Mouse (Mus musculus) heart, adult 8-10 months (tissue): ENCODE measurements around the gene Usp24. TPM values are rescaled to one million over a fixed set of nuclear protein-coding genes. Genes with fewer than 3 reads are reported as not detected.

Experiments
- DNase-seq: peaks from one replicate; pipeline ENCODE4 v3.0.0; 2022; ENCODE audit warnings: low spot score
- total RNA-seq, 4 experiments: library from RNA; stranded (reverse); gene quantifications; 2 replicates each; pipeline ENCODE4 v1.2.4; 2022

Usp24 gene
- total RNA-seq, 4 experiments from 2014 or later: 46.9 to 59.1 (median 53.0) TPM

DNA sequence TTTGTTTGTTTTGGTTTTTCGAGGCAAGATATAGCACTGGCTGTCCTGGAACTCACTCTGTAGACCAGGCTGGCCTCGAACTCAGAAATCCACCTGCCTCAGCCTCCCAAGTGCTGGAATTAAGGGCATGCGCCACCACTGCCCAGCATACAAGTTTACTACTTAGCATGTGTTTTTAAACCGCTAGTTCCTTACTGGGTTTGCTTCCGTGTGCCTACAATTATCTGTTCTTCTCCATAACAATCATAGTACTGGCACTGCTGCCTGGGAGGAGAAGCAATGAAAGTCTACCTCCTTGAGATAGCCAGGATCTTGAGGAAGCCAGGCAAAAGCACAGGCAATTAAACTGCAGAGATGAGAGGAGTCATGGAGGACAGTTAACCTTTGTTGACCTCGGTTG, 112.6 kb downstream of the Usp24 start:
- no peak for DNase-seq

DNA sequence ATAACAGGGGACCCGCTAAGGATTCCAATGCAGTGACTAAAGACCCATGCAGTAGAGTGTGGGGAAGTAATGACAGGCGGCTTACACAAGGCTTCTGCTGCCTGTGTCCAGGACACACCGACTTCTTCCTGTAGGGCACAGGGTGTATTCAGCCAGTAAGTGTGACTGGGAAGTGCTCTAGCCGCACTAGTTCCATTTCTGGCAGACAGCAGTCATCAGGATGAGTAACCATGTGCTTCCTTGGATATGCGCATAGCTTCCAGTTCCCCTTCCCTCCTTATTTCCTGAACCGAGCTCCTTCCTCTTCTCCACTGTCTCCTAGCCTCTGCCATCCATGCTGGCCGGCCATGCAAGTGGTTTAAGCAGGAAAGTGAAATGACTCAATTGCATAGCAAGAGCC, 113.1 kb downstream of the Usp24 start:
- DNase-seq: peak; percentile 17

DNA sequence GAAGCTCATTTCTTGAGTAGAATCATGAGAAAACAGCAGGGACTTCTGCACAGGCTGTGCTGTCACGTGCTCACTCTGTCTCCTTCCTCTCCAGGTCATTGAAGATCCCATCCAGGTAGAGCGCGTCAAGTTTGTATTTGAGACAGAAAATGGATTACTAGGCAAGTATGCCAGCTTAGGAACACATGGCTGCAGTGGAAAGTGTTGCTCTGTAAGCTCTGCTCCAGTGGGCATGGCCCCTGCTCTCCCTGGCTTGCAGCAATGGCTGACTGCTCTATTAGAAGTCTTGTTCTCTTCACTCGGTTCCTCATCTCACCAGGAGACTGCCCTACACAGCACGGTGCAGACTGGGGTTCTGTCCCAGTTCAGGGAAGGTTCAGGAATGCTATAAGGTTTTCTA, 114.4 kb downstream of the Usp24 start:
- no peak for DNase-seq

DNA sequence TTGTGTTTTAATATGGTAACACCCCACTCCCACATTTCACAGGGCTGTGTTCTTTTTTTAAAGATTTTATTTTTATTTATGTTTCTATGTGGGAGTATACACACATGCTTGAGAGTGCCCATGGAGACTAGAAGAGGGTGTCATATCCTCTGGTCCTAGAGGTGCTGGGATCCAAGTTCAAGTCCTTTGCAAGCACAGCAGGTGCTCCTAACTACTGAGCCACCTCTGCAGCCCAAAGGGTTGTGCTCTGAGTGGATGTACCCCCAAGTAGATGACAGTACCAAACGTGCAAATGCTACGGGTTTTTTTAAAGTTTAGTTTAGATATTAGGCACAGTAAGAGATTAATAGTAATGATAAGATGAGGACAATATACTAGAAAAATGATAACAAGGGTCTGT, 119.4 kb downstream of the Usp24 start:
- DNase-seq: no peak

DNA sequence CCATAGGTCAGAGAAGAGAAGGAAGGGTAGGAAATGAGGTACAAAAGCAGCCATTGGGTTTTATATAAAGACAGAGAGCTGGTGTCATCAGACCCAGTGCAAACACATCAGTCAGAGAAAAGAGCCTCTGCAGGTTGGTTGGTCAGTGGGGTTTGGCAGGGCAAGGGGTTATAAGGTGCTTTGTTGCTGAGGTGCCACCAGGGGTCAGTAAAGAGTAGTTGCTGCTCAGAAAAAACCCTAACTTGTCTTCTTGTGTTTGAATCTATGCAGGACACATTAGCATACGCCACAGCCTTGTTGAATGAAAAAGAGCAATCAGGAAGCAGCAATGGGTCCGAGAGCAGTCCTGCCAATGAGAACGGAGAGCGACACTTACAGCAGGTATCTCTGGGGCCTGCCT, 120.5 kb downstream of the Usp24 start:
- no peak for DNase-seq

DNA sequence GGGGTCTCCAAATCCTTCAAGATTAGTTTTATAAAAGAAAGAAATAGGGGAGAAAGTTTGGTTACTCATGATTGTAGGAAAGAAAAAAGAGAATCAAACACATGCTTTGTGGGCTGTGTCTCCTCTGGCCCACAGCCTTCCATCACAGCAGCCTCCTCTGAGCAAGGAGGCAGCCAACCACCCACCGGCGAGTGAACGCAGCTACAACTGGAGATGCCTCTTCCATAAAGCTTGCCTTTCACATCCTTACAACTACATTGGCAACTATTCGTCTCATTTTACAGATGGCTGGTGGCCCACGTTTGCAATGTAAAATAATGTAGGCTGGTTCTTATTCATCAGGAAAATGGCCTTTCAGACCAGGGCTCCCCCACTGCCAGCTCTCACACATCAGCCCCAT, 121.2 kb downstream of the Usp24 start:
- DNase-seq: no peak

DNA sequence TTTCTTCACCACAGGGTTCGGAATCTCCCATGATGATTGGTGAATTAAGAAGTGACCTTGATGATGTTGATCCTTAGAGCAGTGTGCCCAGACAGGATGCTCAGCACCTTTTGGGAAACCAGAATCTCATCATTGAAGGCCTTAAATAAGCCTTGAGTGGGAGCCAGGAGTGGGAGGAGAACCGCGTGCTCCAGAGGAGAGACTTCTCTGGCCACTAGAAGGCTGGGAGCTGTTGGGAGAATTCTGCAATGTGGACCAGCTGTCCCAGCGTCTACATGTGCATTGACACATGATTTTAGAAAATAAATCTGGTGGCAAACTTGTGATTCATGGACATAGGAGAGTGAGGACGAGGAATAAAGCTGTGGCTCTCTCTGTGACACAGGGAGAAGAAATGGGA, 122.8 kb downstream of the Usp24 start:
- DNase-seq: no peak

DNA sequence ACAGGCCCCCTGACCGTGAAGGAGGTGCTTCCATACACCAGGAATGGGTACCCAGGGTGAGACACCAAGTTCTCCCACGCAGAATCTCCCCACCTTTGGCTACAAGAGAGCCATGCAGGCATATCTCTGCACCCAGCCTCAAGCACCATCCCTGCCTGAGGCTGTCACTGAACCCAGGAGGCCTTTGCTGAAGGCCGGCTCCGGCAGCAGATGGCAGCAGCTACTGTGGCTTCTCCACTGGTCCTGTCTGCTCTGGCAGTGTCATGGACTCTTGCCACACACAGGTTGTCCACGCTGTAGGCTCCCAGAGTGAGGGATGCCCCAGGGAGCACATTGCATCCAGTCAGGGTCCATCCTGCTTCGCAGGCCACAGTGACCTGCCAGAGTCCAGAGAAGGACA, 127.2 kb downstream of the Usp24 start:
- no peak for DNase-seq

DNA sequence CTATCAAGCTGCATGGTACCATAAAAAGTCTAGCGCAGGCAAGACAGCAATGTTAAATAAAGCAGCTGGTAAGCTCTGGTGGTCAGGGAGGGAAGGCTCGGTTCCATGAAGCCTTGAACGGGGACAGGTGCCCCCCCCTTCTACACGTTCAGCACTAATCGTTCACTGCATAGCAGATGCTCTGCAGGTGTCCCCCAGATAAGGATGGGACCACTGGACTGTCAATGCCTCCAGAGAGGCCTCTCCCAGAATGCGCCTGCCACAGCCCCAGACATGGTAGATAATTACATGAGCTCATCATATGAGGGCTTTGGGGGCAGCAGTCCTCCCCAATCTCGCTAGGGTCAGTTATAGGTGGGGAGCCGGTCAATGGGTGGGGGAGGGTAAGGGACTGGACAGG, 133.3 kb downstream of the Usp24 start:
- DNase-seq: no peak

DNA sequence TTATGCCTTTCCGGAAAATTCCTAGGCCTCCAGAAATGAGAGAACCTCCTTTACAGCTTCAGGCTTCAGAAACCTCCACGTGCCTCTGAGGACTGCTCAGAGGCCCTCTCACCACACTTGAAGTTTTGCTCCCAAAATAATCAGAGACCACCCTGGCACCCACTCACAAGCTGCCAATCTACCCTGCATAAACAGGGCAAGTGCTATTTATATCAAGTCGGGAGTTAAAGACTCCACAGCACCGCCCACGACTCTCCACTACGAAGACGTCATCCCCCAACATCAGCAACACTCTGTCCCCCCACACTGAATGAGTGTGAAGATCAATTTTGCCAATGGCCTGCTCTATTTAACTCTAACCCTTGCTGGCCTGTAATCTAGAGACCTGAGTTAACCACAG, 136.4 kb downstream of the Usp24 start:
- DNase-seq: no peak

DNA sequence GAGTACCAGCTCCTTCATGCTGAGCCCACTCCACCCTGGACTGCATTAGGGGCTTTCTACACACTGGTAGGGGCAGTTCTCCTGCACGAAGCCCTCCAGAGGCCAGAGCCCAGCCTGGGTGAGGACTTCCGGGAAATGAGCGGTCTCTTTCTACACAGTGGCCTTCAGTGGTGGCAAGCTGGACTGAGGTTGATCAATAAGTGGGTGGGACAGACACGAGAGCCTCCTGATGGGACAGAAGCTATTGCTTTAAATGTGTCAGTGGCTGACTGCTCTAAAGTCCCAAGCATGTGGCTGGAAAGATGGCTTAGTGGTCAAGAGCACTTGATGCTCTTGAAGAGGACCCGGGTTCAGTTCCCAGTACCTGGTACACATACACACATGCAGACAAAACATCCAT, 137.1 kb downstream of the Usp24 start:
- no peak for DNase-seq

DNA sequence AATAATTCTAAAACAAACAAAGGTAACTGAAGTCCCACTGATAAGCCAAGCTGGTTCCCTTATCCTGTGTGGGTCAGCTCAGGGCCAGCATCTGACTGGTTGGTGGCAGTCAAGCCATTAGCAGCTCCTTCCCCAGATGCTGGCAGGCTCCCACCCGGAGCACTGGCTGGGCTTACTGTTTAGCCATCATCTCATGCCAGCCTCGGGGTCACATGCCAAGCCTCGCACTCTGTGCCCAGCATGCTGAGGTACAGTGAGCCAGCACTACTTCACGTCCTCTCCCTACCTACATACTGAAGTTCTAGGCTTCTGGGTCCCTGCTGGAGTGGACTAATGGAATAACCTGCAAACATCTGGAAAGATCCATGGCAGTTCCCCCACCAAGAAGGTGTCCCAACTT, 137.5 kb downstream of the Usp24 start:
- DNase-seq: no peak

DNA sequence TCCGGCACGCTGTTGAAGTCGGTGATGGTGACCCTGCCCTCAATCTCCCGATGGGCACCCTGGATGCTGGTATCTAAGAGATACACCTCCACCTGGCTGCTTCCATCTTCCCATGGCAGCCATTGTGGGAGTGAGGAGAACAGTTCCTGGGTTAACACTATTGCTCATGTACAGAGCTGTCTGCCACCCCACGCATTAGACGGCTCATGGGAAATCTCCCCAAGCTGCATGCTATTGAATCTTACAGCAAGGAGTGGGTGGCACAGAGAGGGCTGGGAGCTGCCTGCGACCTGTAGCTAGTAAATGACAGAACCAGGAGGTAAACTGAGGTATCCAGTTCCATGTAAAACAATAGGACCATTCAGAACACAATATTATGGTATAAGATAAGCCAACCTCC, 138.5 kb downstream of the Usp24 start:
- no peak for DNase-seq

DNA sequence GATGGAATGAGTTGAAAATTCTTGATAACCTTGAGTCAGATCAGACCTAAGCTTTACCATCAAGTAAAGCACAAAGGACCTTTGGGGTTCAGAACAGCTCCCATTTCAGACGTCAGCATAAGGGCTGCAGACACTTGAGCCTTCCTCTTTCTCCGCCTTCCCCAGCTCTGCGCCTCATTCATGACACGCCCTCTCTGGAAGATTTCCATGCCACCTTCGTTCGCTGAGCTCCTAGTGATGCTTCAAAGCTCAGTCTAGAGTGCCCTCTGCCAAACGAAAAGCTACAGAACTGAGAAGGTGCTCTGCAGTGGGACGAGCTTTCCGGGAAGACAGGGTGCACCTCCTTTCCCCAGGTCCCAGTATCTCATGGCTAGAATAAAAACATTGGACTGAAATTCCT, 146.0 kb downstream of the Usp24 start:
- no peak for DNase-seq

DNA sequence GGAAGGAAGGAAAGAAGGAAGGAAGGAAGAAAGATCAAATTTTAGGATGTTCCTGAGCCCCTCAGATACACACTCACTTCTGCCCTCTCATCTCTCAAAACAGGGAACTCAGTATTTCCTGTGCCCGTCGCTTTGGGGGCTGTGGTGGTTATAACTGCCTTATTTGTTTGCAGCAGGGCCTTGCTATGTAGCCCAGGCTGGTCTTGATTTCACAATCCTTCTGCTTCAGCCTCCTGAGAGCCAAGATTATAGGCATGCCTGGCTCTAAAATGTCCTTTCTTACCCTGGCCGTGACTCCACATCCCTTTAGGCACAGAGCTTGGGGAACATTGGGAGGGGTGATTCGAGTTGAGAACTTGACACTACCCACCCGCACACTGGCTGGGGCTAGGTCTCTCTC, 146.5 kb downstream of the Usp24 start:
- no peak for DNase-seq

DNA sequence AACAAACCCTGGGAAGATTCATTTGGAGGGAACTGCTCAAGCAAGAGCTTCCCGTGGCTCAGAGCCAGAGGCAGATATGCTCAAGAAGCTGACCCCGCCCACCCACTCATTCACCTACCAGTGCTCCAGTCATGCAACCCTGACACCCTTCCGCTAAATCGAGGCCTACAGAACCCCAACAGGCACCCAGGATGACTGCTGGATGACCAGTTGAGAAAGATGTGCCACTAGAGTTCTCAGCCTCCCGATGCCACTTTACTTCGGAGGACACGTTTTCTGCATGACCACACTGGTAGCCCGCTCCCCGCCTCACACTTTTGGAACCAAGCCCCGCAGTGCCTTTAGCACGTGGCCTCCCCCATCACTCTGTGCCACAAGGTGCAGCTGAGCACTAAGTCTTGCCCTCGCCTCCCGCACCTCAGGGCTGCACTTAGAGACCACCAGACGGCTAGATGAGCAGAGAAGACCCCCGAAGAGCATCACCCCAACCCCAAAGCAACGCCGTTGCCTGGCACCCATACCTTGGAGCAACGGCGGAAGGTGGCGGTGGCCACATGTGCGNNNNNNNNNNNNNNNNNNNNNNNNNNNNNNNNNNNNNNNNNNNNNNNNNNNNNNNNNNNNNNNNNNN, 147.3 kb downstream of the Usp24 start:
- DNase-seq: no peak

DNA sequence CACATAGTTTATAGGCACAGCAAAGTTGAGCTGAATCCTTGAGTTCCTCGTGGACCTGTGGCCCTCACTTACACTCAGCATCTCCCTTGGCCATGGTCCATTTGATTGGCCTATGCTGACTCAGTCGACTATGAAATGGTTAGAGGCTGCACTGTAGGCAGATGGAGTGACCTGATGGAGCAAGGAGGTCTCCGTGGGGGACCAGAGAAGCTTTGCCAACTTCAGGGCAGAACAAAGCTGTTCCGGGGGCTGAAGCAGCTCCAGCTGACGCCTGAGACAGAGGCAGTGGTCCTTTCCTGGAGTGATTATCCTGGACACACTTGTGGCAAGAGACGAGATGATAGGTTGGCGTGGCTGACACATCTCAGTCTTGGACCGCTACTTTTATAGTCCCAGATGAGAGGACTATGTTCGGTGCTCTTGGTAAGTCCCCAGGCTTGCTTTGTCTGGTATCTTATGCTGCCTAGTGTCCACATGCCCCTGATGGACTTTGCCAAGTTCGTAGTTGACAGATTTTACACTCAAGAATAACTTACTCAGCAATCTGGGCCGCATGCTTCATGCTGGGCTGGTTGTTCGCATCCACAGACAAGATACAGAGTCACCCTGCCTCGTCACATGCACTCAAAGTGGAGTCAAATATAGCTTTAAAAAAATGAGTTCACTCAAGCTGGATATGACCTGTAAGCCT, 151.6 kb downstream of the Usp24 start:
- DNase-seq: no peak

DNA sequence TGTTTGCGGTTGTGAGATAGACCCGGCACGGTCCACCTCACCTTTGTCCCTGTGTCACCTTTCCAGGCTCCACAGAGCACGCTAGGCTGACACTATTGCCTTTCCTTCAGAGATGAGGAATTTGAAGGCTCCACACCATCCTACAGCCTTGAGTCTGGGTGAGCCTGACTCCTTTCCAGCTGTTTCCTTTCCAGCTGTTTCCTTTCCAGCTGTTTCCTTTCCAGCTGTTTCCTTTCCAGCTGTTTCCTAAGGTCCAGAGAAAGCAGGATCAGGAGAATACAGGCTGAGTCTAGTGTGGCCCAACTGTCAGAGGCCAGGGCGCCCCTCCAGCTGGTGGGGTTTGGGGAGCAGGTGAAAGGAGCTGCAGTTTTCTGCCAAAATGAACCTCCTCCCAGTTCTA, 154.9 kb downstream of the Usp24 start:
- DNase-seq: peak; percentile 53

DNA sequence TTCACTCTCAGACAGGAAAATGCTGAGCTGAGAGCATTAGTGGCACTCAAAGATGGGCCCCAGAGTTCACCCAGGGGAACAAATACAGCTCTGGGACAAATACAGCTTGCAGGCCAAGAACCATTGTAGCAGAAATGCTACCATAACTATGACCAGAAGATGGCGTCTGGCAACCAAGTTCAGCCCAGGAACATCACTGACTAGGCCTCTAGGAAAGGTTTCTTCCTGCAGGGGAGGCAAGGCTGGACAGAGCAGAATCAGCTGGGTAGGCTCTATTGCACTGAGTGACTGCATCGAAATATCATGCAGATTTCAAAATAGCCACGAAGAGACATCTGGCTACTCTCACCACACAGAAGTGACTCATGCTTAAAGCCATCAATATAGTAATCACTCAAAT, 156.3 kb downstream of the Usp24 start:
- peak; percentile 51 for DNase-seq

DNA sequence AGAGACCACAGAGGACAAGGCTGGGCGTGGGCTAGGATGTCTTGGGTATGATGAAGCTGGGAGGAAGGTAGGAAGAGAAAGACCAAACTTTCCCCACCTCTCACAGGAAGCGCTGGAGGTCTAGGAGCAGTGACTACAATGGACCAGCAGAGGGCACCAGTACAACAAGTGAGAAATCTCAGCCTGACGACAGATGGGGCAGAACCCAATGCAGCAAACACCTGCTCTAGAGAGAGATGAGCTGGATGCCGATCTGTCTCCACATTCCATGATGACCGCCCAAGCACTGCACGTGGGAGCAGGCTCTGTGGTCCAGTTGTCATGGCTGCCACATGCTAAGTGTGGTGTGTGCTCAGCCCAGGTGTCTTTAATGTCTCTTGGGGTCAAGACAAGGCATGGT, 158.2 kb downstream of the Usp24 start:
- DNase-seq: peak; percentile 9

DNA sequence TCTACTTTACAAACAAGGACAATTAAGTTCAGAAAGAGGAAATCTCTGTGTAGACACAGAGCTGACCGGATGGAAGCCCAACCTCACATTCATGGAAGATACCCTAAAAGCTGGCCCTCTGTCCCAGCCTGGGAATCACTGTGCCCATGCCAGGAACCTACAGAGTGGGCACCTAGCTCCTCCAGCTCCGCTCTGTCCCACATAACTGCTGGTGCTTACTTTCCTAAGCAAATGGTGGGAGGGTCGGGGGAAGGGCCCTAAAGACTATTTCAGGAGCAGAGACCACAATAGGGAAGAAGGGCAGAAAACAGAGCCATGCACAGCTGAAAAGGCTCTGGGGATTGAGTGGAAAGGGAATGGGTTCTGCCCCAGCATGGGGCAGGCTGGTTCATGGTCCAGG, 164.5 kb downstream of the Usp24 start:
- DNase-seq: no peak

DNA sequence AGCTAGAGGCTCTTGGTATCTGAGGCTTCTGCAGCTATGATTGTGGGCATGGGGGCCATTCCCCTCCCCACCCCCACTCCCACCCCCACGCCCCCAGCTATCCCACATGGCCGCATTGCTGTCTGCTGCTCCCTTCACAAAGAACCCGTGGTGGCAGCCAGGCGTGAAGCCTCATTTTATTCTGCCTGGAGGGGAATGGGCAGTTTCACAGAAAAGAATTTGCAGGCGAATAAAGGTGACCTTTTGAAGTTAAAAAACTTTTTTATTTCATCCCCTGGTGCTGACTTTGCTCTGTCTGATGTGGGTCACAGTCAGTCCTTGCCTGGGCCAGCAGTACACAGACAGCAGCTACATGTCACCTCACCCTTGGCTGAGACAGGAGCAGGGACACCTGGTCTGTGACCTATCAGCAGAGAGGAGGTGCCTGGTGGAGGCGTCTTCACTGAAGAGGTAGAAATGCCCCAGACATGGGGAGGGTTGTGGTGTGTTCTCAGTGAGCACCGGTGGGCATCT, 167.3 kb downstream of the Usp24 start:
- DNase-seq: no peak

DNA sequence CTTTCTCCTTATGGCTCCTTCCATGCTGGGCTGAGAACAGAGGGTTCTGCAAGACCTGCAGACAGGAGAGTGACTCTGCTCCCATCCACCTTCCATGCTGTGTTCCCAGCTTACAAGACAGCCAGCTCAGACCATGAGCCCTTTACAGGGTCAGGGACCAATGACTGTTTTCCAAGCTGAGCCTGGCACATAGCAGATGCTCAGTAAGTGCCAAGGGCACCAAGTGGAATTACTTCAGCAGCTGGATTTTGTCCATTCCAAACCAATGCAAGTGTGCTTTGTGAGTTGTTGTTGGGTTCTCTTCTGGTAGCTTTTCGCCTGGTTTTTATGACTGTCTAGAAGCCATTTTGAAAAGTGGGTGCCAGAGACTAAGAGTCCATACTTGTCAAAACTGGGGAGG, 167.8 kb downstream of the Usp24 start:
- no peak for DNase-seq

DNA sequence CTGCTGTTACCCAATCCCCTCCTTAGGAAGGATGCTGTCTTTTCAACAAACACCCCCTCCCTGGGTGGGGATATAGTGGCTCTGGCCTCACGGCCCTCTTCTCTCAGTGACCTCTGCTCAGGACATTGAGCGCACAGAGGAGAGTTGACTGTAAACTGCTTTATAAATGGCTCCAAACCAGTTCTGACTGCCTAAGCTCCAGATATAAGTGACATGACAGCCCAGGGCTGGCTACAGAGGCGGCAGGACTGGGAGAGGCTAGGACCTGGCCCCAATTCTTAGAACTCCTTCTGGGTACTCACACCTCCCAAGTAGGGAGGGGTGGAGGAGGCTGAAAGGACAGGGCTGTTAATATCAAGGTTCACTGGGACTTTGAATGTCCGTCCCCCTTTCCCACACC, 174.6 kb downstream of the Usp24 start:
- DNase-seq: no peak
